Mouse (Mus musculus): ENCODE measurements around the gene B3gnt7.
A peak's percentile ranks its signal among the peaks of the same experiment; 100 is the strongest.

B3gnt7 gene

GRCm38 (mm10) chr1:86302532-86302931, at the start of gene B3gnt7:
TSS of gene B3gnt7 (plus strand) at chr1:86302832.
- DNase-seq (ENCODE audit: low spot score), result no peak

DNA sequence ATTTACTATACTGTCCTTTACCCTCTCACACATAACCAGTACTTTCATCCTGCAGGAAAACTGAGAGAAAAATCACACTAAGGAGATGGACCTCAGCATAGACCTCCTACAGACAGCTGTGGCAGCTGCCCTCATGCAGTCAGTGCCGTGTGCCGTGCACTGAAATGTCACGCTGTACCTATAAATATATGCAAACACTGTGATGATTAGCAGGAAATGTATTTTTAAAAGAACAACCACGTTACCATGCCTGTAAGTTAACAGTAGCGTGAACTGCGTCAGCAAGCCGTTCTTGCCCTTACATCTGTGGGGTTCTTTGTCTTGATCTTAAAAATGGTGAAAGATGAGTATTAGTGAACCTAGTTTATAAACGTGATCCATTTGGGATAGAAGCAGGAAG, 49.2 kb upstream of the B3gnt7 start:
- no peak for DNase-seq (ENCODE audit: low spot score)

DNA sequence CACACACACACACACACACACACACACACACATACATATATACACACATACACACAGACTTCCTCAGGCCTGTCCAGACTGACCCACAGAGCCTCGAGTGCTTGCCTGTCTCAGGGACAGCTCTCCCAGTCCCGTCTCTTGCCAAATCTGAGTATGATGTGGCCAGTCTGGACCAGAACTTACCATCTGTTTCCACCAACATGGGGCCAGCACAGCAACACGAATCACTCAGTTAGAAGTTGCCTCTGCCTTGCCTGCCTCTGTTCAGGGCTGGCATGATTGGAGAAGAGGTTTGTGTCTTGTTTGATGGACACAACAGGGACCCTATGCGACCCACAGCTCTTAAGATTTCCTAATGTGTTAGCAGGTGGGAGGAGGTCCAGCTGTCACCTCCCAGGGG, 46.3 kb upstream of the B3gnt7 start:
- peak; percentile 12 for DNase-seq (ENCODE audit: low spot score)

- no peak for DNase-seq (ENCODE audit: low spot score)
Measured at GRCm38 (mm10) chr1:86257228-86257627, 45.4 kb upstream of the B3gnt7 start.

- DNase-seq (ENCODE audit: low spot score), result no peak
Measured at GRCm38 (mm10) chr1:86258171-86258824, 44.3 kb upstream of the B3gnt7 start.

- DNase-seq (ENCODE audit: low spot score), result no peak
Measured at GRCm38 (mm10) chr1:86263564-86264339, 38.9 kb upstream of the B3gnt7 start.

GRCm38 (mm10) chr1:86265060-86265459, 37.6 kb upstream of the B3gnt7 start:
- no peak for DNase-seq (ENCODE audit: low spot score)

GRCm38 (mm10) chr1:86268492-86269189, 34.0 kb upstream of the B3gnt7 start:
- no peak for DNase-seq (ENCODE audit: low spot score)

DNA sequence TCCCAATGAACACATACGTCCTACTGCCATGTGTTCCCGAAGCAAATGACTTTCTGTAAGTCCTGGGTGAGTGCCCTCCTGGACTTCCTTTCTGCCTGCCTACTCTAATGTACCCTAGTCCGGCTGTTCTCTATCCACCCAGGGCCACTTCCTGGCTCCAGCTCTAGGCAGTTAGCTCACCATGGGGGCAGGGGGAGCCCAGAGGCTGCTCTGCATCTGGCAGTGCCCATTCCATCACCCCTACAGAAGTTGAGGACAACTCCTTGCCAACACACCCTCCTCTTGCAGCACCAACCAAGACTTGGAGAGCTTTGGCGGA, 33.5 kb upstream of the B3gnt7 start:
- no peak for DNase-seq (ENCODE audit: low spot score)

GRCm38 (mm10) chr1:86271707-86272106, 30.9 kb upstream of the B3gnt7 start:
- DNase-seq (ENCODE audit: low spot score), result no peak

GRCm38 (mm10) chr1:86277055-86277454, 25.6 kb upstream of the B3gnt7 start:
- no peak for DNase-seq (ENCODE audit: low spot score)

DNA sequence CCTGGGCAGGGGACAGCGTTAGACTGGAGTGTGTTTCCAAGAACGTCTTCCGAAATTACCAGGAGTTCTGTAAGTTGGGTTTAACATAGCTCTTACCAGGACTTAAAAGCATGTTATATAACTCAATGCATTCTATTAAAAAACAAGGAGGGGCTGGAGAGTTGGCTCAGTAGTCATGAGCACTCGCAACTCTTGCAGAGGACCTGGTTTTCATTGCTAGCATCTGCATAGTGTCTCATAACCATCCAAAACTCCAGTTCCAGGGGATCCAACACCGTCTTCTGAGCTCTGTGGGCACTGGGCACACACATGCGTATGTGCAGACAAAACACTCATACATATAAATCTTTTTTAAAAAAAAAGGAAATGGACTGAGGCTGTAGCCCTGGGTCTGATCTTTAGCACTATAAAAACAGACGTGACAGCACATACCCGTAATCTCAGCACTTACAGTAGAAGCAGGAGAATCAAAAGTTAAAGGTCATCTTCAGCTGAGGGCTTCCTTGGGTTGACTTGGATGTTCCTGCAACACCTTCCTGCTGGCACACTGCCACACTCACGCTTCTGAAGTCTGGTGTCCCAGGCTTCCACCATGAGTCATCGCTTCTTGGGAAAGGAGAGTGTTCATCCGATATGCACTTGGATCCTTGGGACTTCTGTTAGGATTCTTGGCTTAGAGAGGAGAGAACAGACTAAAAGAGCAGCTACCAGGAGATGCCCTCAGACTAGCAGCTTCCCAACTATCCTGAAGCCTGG, 20.7 kb upstream of the B3gnt7 start:
- peak; percentile 8 for DNase-seq (ENCODE audit: low spot score)

GRCm38 (mm10) chr1:86284101-86284500, 18.5 kb upstream of the B3gnt7 start:
- DNase-seq (ENCODE audit: low spot score), result no peak

GRCm38 (mm10) chr1:86285295-86285694, 17.3 kb upstream of the B3gnt7 start:
- no peak for DNase-seq (ENCODE audit: low spot score)

DNA sequence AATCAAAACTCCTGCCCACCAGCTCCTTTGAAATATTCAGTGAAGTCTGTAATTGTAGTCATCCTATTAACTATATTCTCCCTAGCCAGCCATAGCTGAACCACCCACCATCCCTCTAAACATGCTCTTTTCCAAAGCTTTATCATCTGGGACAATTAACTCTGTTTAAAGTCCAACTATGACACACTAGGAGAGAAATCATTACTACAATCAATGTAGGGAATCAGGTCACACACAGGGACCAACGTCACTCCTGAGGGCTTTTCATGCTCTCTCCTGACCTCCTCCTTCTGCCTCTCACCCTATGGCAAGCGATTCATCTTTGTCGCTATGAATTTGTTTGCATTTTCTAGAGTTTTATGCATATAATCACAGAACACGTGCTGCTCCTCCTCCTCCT, 15.2 kb upstream of the B3gnt7 start:
- DNase-seq (ENCODE audit: low spot score), result no peak

GRCm38 (mm10) chr1:86290452-86290851, 12.2 kb upstream of the B3gnt7 start:
- no peak for DNase-seq (ENCODE audit: low spot score)

DNA sequence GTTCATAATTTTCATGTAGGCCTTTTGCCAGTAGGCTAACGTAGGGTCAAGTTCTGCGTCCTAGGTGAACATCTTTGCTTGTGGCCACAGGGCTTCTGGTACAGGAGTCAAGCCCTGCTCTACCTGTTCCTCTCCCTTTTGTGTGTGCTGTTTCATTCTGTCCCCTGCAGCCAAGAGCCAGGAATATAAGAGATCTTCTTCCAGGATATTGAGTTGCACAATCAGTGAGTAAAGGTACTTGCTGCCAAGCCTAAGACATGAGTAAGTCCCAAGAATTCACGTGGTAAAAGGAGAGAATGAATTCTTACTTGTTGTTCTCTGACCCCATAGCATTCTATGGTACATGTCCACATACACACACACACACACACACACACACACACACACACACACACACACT, 9.5 kb upstream of the B3gnt7 start:
- peak; percentile 21 for DNase-seq (ENCODE audit: low spot score)

DNA sequence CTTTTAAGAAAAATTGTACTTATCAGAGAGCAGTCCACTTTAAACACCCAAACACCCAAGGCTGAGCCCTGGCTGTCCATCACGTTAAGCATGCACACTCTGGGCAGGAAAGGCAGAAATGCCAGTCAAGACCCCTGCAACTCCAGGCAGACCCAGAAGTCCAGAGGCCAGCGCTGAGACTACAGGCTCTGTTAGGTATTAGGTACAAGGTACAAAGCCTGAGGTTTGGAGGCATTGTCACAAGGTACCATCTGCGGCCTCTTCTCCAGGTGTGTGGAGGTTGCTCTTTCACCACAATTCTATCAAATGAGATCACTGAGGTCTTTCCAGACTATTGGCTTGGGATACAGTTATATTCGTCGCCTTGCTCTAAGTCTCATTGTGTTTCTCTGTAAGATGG, 8.8 kb upstream of the B3gnt7 start:
- no peak for DNase-seq (ENCODE audit: low spot score)

DNA sequence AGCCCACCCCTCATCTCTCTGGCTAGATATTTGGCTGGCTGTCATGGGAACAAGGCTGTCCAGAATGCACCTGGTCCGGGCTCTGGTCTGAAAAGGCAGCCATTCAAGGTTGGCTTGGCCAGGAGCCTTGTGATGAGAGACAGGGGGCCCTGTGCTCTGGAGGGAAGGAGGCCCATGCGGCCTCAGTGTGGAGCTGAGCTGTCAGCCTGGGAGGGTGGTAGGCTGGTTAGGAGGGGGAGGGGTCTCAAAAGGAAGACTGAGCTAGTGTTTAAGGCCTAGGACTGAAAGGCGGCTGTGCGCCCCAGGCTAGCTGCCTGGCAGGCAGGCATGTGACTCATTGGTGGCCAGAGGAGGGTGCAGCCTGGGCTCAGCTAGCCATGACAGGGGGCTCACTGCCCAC, 8.2 kb upstream of the B3gnt7 start:
- no peak for DNase-seq (ENCODE audit: low spot score)

- no peak for DNase-seq (ENCODE audit: low spot score)
Measured at GRCm38 (mm10) chr1:86300093-86300492, 2.5 kb upstream of the B3gnt7 start.

GRCm38 (mm10) chr1:86300731-86301130, 1.9 kb upstream of the B3gnt7 start:
- no peak for DNase-seq (ENCODE audit: low spot score)
